Mouse (Mus musculus): ENCODE measurements at regions not wholly inside any gene's neighbourhood (a gene's known extent, or its start where the extent isn't known, plus 50 kb on each side); places are given as distances from the start of the nearest gene placed in this dataset.

DNA sequence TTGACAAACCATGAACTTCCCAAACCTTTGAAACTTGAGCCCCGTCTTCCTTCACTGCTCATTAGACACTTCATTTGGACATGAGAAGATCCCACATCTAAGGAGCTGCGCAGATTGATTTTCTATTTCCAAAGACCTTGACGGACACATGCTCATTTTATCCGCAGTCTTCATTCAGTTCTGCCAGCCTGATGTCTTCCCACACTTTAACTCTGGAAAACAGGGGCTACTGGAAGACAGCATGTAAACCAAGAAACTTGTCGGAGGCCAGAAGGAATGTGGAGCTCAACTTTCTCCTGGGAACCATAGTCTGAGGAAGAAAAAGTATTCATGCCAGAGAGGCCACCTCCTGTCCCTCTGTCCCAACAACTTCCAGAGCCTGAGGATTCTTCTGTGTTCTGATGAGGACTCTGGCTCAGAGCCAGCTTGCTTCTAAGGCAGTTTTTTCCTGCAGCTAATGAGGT is 161.8 kb downstream of the Gm19410 start:
- no peak for TF ChIP-seq CTCF (IDR thresholded peaks at IDR 0.05; ENCODE audit: low read depth)
- no peak for TF ChIP-seq EP300 (IDR thresholded peaks at IDR 0.05; ENCODE audit: low read depth)

All from liver, postnatal 0 days (tissue).